Comparison of ENCODE assay signal across 25 mouse cellular contexts in genomic region chr8:78798671-78799070, GRCm38 (mm10). TPM values are rescaled to one million over a fixed set of nuclear protein-coding genes. Genes with fewer than 3 reads are reported as not detected.
A peak's percentile ranks its signal among the peaks of the same experiment; 100 is the strongest.
DNase-seq lines count a peak whose midpoint lies in the region; ATAC-seq and TF ChIP-seq lines count a peak whose summit lies in the region.
"Had no signal": no experiment of that assay in that cellular context is flagged by ENCODE, and none has a peak within 500 bp of the region (broad histone marks: within the 10 kb centered on the region; RNA-seq: fewer than 3 reads in every experiment).

No protein-coding gene starts in this region.

- H3K27ac ChIP-seq in liver, adult 2 months (replicated peaks; ENCODE audit: insufficient read depth, low read depth, low read length): no peak overlapping the region
- H3K27ac ChIP-seq in liver, embryonic 12.5 days: no peak overlapping the region
- H3K27ac ChIP-seq: embryonic facial prominence, embryonic 13.5 days; forebrain, embryonic 12.5 days; forebrain, embryonic 15.5 days; hindbrain, embryonic 13.5 days; intestine, embryonic 15.5 days had no signal

- TF ChIP-seq POLR2A in liver, adult 2 months (IDR thresholded peaks at IDR 0.05; ENCODE audit: extremely low read depth, insufficient read depth, low read length): no peak

- 0 out of 2 replicates have a peak, but pooled peaks cover 3% of the 10 kb centered on the region for H3K9me3 ChIP-seq in liver, embryonic 12.5 days (replicated peaks)
- H3K9me3 ChIP-seq: embryonic facial prominence, embryonic 13.5 days; forebrain, embryonic 15.5 days; hindbrain, embryonic 10.5 days; hindbrain, embryonic 13.5 days; intestine, embryonic 15.5 days had no signal

- H3K27me3 ChIP-seq in liver, adult 2 months (ENCODE audit: control insufficient read depth, insufficient read depth, low read length): no peaks in the 10 kb centered on the region
- H3K27me3 ChIP-seq in liver, embryonic 12.5 days (replicated peaks): no peaks in the 10 kb centered on the region
- H3K27me3 ChIP-seq: embryonic facial prominence, embryonic 13.5 days; forebrain, embryonic 12.5 days; forebrain, embryonic 15.5 days; hindbrain, embryonic 13.5 days; intestine, embryonic 15.5 days had no signal

- ATAC-seq in liver, embryonic 12.5 days: no peak
- ATAC-seq: activated CD4-positive, CD25-positive, alpha-beta regulatory T cell, adult 4 months; forebrain, embryonic 15.5 days; hindbrain, embryonic 16.5 days; intestine, embryonic 15.5 days had no signal

- no peak for TF ChIP-seq CTCF in liver, adult 2 months (IDR thresholded peaks at IDR 0.05; ENCODE audit: low read depth, low read length)

- no peaks in the 10 kb centered on the region for H3K36me3 ChIP-seq in liver, adult 2 months (ENCODE audit: control insufficient read depth, insufficient read depth, low read length)
- H3K36me3 ChIP-seq in liver, embryonic 12.5 days: 0 out of 2 replicates have a peak, but pooled peaks cover 10% of the 10 kb centered on the region
- H3K36me3 ChIP-seq: intestine, embryonic 15.5 days had no signal

- H3K9ac ChIP-seq in liver, adult 2 months (ENCODE audit: low read depth, low read length): no peak overlapping the region
- no peak overlapping the region for H3K9ac ChIP-seq in liver, embryonic 12.5 days
- H3K9ac ChIP-seq: embryonic facial prominence, embryonic 13.5 days; forebrain, embryonic 12.5 days; forebrain, embryonic 15.5 days; hindbrain, embryonic 13.5 days; intestine, embryonic 15.5 days had no signal

- intact Hi-C loops in left cerebral cortex, postnatal 10 days (cut with DNase I): no loop called here

- H3K4me2 ChIP-seq in liver, embryonic 12.5 days: no peak overlapping the region
- H3K4me2 ChIP-seq: embryonic facial prominence, embryonic 13.5 days; forebrain, embryonic 12.5 days; forebrain, embryonic 15.5 days; heart, embryonic 11.5 days; hindbrain, embryonic 13.5 days; intestine, embryonic 15.5 days had no signal

- no peak overlapping the region for H3K4me3 ChIP-seq in liver, adult 2 months (ENCODE audit: insufficient read depth, low read depth, low read length)
- no peak overlapping the region for H3K4me3 ChIP-seq in liver, embryonic 12.5 days
- H3K4me3 ChIP-seq: embryonic facial prominence, embryonic 13.5 days; erythroblast, embryonic 14.5 days; forebrain, embryonic 12.5 days; forebrain, embryonic 15.5 days; hindbrain, embryonic 10.5 days; hindbrain, embryonic 13.5 days; intestine, embryonic 15.5 days had no signal

- no peaks in the 10 kb centered on the region for H3K79me2 ChIP-seq in liver, adult 2 months (ENCODE audit: control insufficient read depth, insufficient read depth, low read length)

- H3K4me1 ChIP-seq in liver, adult 2 months (ENCODE audit: control insufficient read depth, insufficient read depth, low read length): peaks cover 1% of the 10 kb centered on the region; the same call in 1 of the 2 replicates
- H3K4me1 ChIP-seq in liver, embryonic 12.5 days: no peaks in the 10 kb centered on the region
- H3K4me1 ChIP-seq: forebrain, embryonic 12.5 days; forebrain, embryonic 15.5 days; hindbrain, embryonic 10.5 days; hindbrain, embryonic 13.5 days; intestine, embryonic 15.5 days had no signal

- peak; percentile 70 to 83 for DNase-seq in adrenal gland, adult (ENCODE audit: inconsistent age in 2 of 2, low spot score in 1 of 2)
- no peak for DNase-seq in adrenal gland, adult 18-20 months (ENCODE audit: low spot score in 2 of 2)
- DNase-seq in liver, adult 2 months (ENCODE audit: extremely low read depth, low read depth, low spot score): peak; percentile 58
- DNase-seq in adrenal gland, postnatal 10 days: peak; percentile 37
- peak; percentile 61 to 67 for DNase-seq in adrenal gland, postnatal 36 days
- no peak for DNase-seq in left cerebral cortex, postnatal 10 days (ENCODE audit: extremely low spot score in 1 of 2, low spot score in 2 of 2)
- no peak for DNase-seq in frontal cortex, postnatal 10 days (ENCODE audit: low spot score in 2 of 2)
- DNase-seq: cerebellum, adult 18-20 months; cerebellum, adult 9-11 months; cerebellum, postnatal 25 days; gastrocnemius, postnatal 10 days; gastrocnemius, postnatal 36 days; heart, postnatal 36 days; kidney, adult 11 months had no signal

- WGBS in liver, adult 2 months: 34% methylated on average over 3 of the region's 3 CpGs
- 75% methylated on average over 3 of the region's 3 CpGs for WGBS in liver, embryonic 12.5 days (ENCODE audit: insufficient replicate concordance)

RNA-seq across cellular contexts. Expression of gene Lsm6, which starts 22.3 kb away (rescaled TPM):
- 100 to 1,000 TPM; 101 to 136 TPM for total RNA-seq in adrenal gland, adult 18-20 months (2021)
- total RNA-seq in liver, adult 2 months (2014; rRNA removed): 29.8 and 38.3 TPM in 2 replicates
- polyA plus RNA-seq in liver, adult 2 months (2012; rRNA removed): 10.6 and 10.9 TPM in 2 replicates
- 127 and 135 TPM in 2 replicates for polyA plus RNA-seq in liver, embryonic 12.5 days (2016; fragmentation: Nextera tagmentation; extraction: Ambion mirVana)
- 100 to 1,000 TPM; 103 to 108 TPM for total RNA-seq in adrenal gland, postnatal 10 days (2021)
- 100 to 1,000 TPM; 147 to 148 TPM for total RNA-seq in adrenal gland, postnatal 36 days (2021)
- total RNA-seq in left cerebral cortex, postnatal 10 days (2021): 10 to 100 TPM; 59.5 to 61.2 TPM

Comparison
In these comparisons a context has a peak if more than half of its experiments do, and no peak if none do; other contexts are left out.
1. DNase-seq: peak in adrenal gland, adult (2 of 2), liver, adult 2 months (single experiment), adrenal gland, postnatal 10 days (single experiment) and adrenal gland, postnatal 36 days (2 of 2); none in adrenal gland, adult 18-20 months (0 of 2), left cerebral cortex, postnatal 10 days (0 of 2) and frontal cortex, postnatal 10 days (0 of 2).